Mouse (Mus musculus) Patski (cell line): Measurements from ENCODE around the gene Ascc1. TPM values are rescaled to one million over a fixed set of nuclear protein-coding genes. Genes with fewer than 3 reads are reported as not detected.
"Not testable (repeated sequence)": the region's sequence is repeated elsewhere in the genome, so short reads cannot be mapped to it uniquely, and the experiment has no call there.

Experiments
- ATAC-seq: fragments of 100-300 bp; one replicate; pipeline ENCODE4 v1.8.0; 2021
- CTCF ChIA-PET: fragments of 350-600 bp; sonication (Branson Sonifier 250); formaldehyde crosslinking; loops from one replicate; lab custom pipeline; 2022; ENCODE audit warnings: inconsistent platforms; lab: Charles Lee
- POLR2A ChIA-PET: fragments of 350-600 bp; sonication (Branson Sonifier 250); formaldehyde crosslinking; loops from one replicate; lab custom pipeline; 2022; ENCODE audit warnings: antibody characterized with exemption, inconsistent platforms; lab: Charles Lee
- DNase-seq: peaks from one replicate; pipeline ENCODE4 v3.0.0-alpha.2; 2011; ENCODE audit warnings: low read depth, low spot score
- H3K27me3 ChIP-seq: fragments of 371-371 bp; one replicate; pipeline ENCODE4 v1.5.1; 2021
- CTCF ChIP-seq: fragments of 100-300 bp; IDR thresholded peaks from one replicate; pipeline ENCODE4 v1.5.1; 2021
- in situ Hi-C: fragments of 300-500 bp; cut with MboI; formaldehyde crosslinking; loops from 3 replicates; pipeline ENCODE4 v1.11.1; 2018; ENCODE audit warnings: low pct_unique_long_range_greater_than_20kb, mixed read lengths
- polyA plus RNA-seq: library from polyadenylated mRNA; unstranded; gene quantifications from one replicate; pipeline ENCODE4 v1.2.3, GENCODE M21; 2021

Ascc1 gene
- polyA plus RNA-seq, 1 experiment from 2014 or later = 34.4 TPM

DNA sequence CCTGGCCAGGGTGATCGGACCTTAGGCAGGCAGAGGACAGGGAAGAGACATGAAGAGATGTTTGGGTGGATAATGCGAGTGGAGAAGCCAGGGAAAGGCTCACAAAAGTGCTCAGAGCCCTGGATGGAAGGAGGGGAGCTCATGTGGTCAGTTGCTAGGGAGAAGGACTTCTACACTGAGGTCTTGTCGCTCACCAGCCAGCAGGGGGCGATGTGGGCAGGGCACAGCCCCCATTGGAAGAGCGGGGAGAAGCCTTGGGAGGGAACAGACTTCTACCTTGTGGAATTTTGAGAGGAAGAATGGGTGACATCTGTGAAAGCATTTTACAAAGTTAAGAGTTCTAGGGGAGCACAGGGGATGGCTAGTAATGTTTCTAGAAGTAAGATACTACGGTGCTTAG is 121.5 kb downstream of the Ascc1 start:
- ChIA-PET POLR2A (no interaction called here), CTCF (interaction anchor here (1.3 kb wide), 2 partner anchors 12 to 23 kb away, joined by 3 to 4 read pairs; no protein-coding TSS in a partner anchor)
- ATAC-seq = no peak
- DNase-seq = no peak
- no peak for TF ChIP-seq CTCF
- in situ Hi-C loops = no loop called here
- H3K27me3 ChIP-seq = no peaks in the 10 kb centered on the region

GRCm38 (mm10) chr10:60125529-60126327 is 123.1 kb downstream of the Ascc1 start:
- POLR2A ChIA-PET = no interaction called here
- in situ Hi-C loops = no loop called here
- no peak for ATAC-seq
- TF ChIP-seq CTCF = no peak
- H3K27me3 ChIP-seq = no peaks in the 10 kb centered on the region
- CTCF ChIA-PET = no interaction called here
- DNase-seq = no peak

DNA sequence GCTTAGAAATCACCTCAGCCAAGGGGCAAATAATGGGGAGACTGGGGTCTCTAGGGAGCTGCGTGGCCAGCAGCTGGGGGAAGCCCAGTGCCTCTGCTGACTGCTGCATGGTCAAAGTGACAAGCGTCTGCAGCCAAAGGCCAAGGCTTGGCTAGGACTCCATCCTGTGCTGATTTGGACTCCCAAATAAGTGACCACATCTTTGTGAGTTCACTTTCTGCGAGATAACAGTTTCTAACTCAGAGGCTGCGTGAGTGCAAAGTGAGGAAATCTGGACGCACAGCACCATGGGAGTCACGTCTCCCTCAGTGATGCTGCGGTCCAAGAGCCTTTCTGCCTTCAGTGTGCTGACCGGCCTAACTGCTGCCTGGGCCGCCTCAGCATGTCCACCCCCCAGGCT is 125.7 kb downstream of the Ascc1 start:
- no peak for TF ChIP-seq CTCF
- no peaks in the 10 kb centered on the region for H3K27me3 ChIP-seq
- ChIA-PET CTCF (no interaction called here), POLR2A (no interaction called here)
- in situ Hi-C loops = no loop called here
- DNase-seq (no peak), ATAC-seq (no peak)

DNA sequence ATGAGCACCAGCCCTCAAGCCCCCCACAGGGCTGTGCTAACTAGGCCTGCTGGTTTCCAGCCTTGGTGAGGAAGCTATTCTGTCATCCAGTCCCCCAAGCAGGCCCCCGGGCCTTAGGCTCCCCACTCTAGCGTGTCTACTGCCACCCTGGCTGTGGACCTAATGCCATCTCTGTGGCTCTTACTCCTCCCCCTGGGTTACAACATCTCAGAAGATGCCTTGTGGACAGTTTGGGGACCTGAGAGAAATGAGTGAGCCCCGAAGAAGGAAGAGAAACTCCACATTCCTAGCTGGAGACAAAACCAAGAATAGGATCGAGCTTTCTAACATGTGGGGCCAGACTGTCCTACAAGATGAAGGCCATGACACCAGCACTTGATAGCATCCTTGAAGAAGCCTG is 127.9 kb downstream of the Ascc1 start:
- H3K27me3 ChIP-seq = no peaks in the 10 kb centered on the region
- TF ChIP-seq CTCF = no peak
- in situ Hi-C loops = no loop called here
- no peak for DNase-seq
- POLR2A ChIA-PET = no interaction called here
- no peak for ATAC-seq
- CTCF ChIA-PET = no interaction called here

DNA sequence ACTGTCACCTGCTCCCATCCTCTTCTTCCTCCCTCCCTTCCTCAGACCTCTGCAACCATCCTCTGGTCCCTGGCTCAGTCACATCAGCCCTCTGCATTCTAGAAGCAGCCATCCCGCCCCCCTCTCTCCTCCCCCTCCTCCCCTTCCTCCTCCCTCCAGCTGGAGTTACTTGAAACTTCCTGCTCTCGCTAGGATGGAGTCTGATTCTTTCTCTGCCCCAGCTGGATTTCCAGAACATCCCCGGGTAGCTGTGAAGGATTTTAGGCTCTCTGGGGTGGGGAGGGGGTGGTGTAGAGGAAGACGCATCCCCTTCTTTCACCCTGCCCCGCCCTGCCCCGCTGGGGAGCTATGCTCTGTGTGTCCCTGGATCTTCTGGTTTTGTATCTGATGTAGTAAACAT is 130.9 kb downstream of the Ascc1 start:
- ChIA-PET POLR2A (no interaction called here), CTCF (interaction anchor here (0.9 to 1.6 kb wide), 2 partner anchors 14 to 33 kb away, joined by 3 read pairs; no protein-coding TSS in a partner anchor)
- H3K27me3 ChIP-seq = no peaks in the 10 kb centered on the region
- ATAC-seq (no peak), DNase-seq (no peak)
- TF ChIP-seq CTCF = no peak
- in situ Hi-C loops = no loop called here

DNA sequence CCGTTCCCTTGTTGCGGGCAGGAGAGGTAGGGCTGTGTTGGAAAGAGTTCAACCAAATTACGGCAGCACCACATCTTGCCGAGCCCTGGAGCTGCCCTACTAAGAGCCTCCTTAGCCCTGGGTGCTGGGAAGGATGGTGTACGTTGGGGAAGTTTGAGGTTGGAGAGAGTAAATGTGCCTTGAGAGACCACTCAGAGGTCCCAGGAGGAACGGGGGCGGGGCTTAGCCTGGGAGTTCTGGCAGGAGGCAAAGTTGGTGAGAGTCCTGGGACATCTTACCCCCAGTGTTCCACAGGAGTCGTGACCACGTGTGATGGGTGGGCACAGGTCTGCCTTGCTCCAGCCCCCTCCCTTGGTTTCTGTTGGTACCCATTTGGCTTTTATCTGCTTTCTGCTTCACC is 131.6 kb downstream of the Ascc1 start:
- in situ Hi-C loops = no loop called here
- POLR2A ChIA-PET = no interaction called here
- CTCF ChIA-PET = interaction anchor here (0.9 to 1.6 kb wide), 2 partner anchors 14 to 34 kb away, joined by 3 read pairs; no protein-coding TSS in a partner anchor
- TF ChIP-seq CTCF = no peak
- no peak for ATAC-seq
- DNase-seq = no peak
- H3K27me3 ChIP-seq = no peaks in the 10 kb centered on the region

DNA sequence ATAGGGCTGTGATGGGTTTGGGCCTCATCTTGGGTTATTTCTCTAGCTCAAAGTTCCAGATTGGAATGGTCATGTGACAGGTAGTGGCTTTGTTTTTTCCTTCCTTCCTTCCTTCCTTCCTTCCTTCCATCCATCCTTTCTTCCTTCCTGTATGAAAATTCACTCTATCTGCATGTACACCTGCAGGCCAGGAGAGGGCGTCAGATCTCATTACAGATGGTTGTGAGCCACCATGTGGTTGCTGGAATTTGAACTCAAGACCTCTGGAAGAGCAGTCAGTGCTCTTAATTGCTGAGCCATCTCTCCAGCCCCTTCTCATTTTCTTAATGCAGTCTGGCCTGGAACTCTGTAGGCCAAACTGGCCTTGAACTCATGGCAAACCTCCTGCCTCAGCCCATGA is 133.4 kb downstream of the Ascc1 start:
- ATAC-seq, POLR2A ChIA-PET, H3K27me3 ChIP-seq, in situ Hi-C loops, DNase-seq: not testable (repeated sequence)
- CTCF ChIA-PET = interaction anchor here (1.1 to 1.2 kb wide), 2 partner anchors 12 kb away, joined by 4 read pairs; no protein-coding TSS in a partner anchor

- CTCF ChIA-PET = no interaction called here
- DNase-seq (no peak), ATAC-seq (no peak)
- no peaks in the 10 kb centered on the region for H3K27me3 ChIP-seq
- POLR2A ChIA-PET = no interaction called here
- in situ Hi-C loops = no loop called here
- TF ChIP-seq CTCF = no peak
These were observed 134.3 kb downstream of the Ascc1 start for GRCm38 (mm10) chr10:60136935-60137334.

- no peaks in the 10 kb centered on the region for H3K27me3 ChIP-seq
- ChIA-PET CTCF (interaction anchor here (1.0 to 1.1 kb wide), 2 partner anchors 51 to 103 kb away, joined by 3 to 4 read pairs; no protein-coding TSS in a partner anchor), POLR2A (no interaction called here)
- in situ Hi-C loops = no loop called here
- DNase-seq (no peak), ATAC-seq (no peak)
- TF ChIP-seq CTCF = no peak
These were observed 136.1 kb downstream of the Ascc1 start for GRCm38 (mm10) chr10:60138680-60139079.

DNA sequence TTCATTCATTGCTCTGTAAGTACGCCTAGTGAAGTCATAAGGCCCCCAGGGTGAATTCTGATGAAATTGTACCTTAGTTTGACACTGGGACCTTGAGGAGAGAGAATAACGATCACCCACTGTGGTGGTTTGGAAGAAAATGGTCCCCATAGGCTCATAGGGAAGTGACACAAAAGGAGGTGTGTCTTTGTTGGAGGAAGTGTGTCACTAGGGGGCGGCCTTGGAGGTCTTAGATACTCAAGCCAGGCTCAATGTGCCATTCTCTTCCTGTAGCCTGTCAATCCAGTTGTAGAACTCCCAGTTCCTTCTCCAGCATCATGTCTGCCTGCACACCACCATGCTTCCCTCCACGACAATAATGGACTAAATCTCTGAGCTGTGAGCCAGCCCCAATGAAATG is 138.1 kb downstream of the Ascc1 start:
- no peak for TF ChIP-seq CTCF
- no peak for DNase-seq
- no peaks in the 10 kb centered on the region for H3K27me3 ChIP-seq
- in situ Hi-C loops = no loop called here
- ChIA-PET CTCF (no interaction called here), POLR2A (no interaction called here)
- no peak for ATAC-seq

GRCm38 (mm10) chr10:60141656-60142160 is 139.1 kb downstream of the Ascc1 start:
- ChIA-PET POLR2A (no interaction called here), CTCF (no interaction called here)
- H3K27me3 ChIP-seq = no peaks in the 10 kb centered on the region
- DNase-seq (no peak), ATAC-seq (no peak)
- TF ChIP-seq CTCF = no peak
- in situ Hi-C loops = no loop called here

- DNase-seq, H3K27me3 ChIP-seq, ATAC-seq, in situ Hi-C loops, POLR2A ChIA-PET: not testable (repeated sequence)
- CTCF ChIA-PET = interaction anchor here (0.8 to 3.0 kb wide), 7 partner anchors 12 to 97 kb away, joined by 3 to 33 read pairs (median 4); no protein-coding TSS in a partner anchor
These were observed 145.0 kb downstream of the Ascc1 start for GRCm38 (mm10) chr10:60147510-60148047.
